Mouse (Mus musculus) splenic B cell, adult 2 months (primary cell): Measurements from ENCODE around the gene Trpv6.
A peak's percentile ranks its signal among the peaks of the same experiment; 100 is the strongest.

Experiments
- DNase-seq: peaks from one replicate; pipeline ENCODE4 v3.0.0-alpha.2; 2011; ENCODE audit warnings: low read depth, low spot score
- H3K27me3 ChIP-seq: 2 replicates; pipeline ENCODE4 v1.6.1; 2012; ENCODE audit warnings: mild to moderate bottlenecking, low read length, moderate library complexity, mixed read lengths; ENCODE audit not compliant: control insufficient read depth, poor library complexity, insufficient read depth, severe bottlenecking
- H3K36me3 ChIP-seq: 2 replicates; pipeline ENCODE4 v1.6.1; 2012; ENCODE audit warnings: mild to moderate bottlenecking, low read length, moderate library complexity, mixed read lengths; ENCODE audit not compliant: control insufficient read depth, poor library complexity, insufficient read depth, severe bottlenecking

Trpv6 gene

DNA sequence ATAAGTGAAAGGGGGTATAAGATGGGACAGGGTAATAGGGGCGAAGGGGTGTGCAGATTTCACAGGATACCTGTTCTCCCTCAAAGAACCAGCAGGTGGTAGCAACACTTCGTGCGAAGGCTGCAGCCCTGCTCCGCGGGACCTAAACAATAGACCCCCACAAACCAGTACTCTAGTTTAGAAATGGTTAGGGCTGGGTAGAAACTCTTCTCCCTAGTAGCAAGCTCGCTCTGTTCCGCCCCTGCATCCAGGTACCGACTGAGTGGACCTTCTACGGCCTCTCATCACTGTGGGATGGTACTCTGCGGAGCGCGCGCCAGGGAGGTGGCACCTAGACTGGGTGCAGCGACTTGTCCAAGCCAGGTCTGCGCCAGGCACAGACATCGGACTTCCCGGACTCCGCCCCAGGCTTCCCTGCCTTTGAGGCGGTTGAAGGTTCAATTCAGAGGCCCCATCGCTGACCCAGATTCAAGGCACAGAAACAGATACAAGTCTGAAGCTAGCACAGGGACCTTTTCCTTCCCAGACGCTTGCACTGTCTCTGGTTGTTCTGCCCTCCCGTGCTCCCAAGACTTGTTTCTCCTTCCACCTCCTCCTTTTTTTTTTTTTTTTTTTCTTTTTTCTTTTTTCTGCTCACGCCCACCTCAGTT lies 31.7 kb downstream of the Trpv6 start:
- H3K27me3 ChIP-seq = no peaks in the 10 kb centered on the region
- no peaks in the 10 kb centered on the region for H3K36me3 ChIP-seq
- peak; percentile 29 for DNase-seq

DNA sequence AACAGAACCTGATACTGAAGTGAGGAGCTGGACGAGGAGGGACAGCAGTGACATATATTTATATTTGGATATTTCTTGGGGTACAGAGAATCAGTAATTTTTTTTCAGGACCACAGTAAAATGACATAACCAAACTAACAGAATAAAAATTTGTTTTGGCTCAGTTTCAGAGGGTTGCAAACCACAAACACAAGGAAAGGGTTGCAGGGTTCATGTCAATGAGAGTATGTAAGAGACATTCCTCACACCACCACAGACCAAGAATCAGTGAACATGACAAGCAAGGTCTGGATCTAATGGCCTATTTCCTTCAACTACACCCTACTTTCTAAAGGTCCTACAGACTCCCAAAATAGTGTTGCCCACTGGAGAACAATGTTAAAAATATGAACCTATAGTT lies 54.0 kb downstream of the Trpv6 start:
- Histone ChIP-seq H3K27me3 (no peaks in the 10 kb centered on the region), H3K36me3 (no peaks in the 10 kb centered on the region)
- DNase-seq = no peak

- Histone ChIP-seq H3K36me3 (no peaks in the 10 kb centered on the region), H3K27me3 (no peaks in the 10 kb centered on the region)
- DNase-seq = no peak
These were observed 54.9 kb downstream of the Trpv6 start for GRCm38 (mm10) chr6:41581295-41581694.

- H3K36me3 ChIP-seq = no peaks in the 10 kb centered on the region
- no peaks in the 10 kb centered on the region for H3K27me3 ChIP-seq
- no peak for DNase-seq
These were observed 58.9 kb downstream of the Trpv6 start for GRCm38 (mm10) chr6:41577297-41577696.

GRCm38 (mm10) chr6:41576526-41577097 lies 59.6 kb downstream of the Trpv6 start:
- Histone ChIP-seq H3K27me3 (no peaks in the 10 kb centered on the region), H3K36me3 (no peaks in the 10 kb centered on the region)
- no peak for DNase-seq
